Mouse (Mus musculus) forebrain, embryonic 16.5 days (tissue): ENCODE data around the gene Plscr1. TPM values are rescaled to one million over a fixed set of nuclear protein-coding genes. Genes with fewer than 3 reads are reported as not detected.

Source experiments
- ATAC-seq: fragments of 200-750 bp; cut with Nextera tagmentation; 2 replicates; pipeline ENCODE4 v1.8.0; 2017; ENCODE audit warnings: mild to moderate bottlenecking, moderate library complexity
- H3K27ac ChIP-seq: fragments of 300-500 bp; sonication (generic); 2 replicates; pipeline ENCODE4 v1.5.1; 2014; ENCODE audit warnings: low read length, control low read depth
- H3K27me3 ChIP-seq: fragments of 300-500 bp; sonication (generic); replicated peaks from 2 replicates; pipeline ENCODE4 v1.6.1; 2014; ENCODE audit warnings: low read length; ENCODE audit not compliant: control insufficient read depth, insufficient read depth
- H3K36me3 ChIP-seq: fragments of 300-500 bp; sonication (generic); 2 replicates; pipeline ENCODE4 v1.6.1; 2014; ENCODE audit not compliant: control insufficient read depth, insufficient read depth
- H3K4me1 ChIP-seq: fragments of 300-500 bp; sonication (generic); replicated peaks from 2 replicates; pipeline ENCODE4 v1.6.1; 2014; ENCODE audit warnings: low read length; ENCODE audit not compliant: control insufficient read depth, insufficient read depth
- H3K4me2 ChIP-seq: fragments of 300-500 bp; sonication (generic); 2 replicates; pipeline ENCODE4 v1.6.1; 2014; ENCODE audit warnings: mild to moderate bottlenecking, low read length, control low read depth
- H3K4me3 ChIP-seq: fragments of 300-500 bp; sonication (generic); replicated peaks from 2 replicates; pipeline ENCODE4 v1.5.1; 2014; ENCODE audit warnings: mild to moderate bottlenecking, low read length, control low read depth
- H3K9ac ChIP-seq: fragments of 300-500 bp; sonication (generic); replicated peaks from 2 replicates; pipeline ENCODE4 v1.6.1; 2014; ENCODE audit warnings: low read depth, low read length, control low read depth
- H3K9me3 ChIP-seq: fragments of 300-500 bp; sonication (generic); 2 replicates; pipeline ENCODE4 v1.6.1; 2016; ENCODE audit warnings: low read length; ENCODE audit not compliant: control insufficient read depth
- WGBS: fragments of 180-500 bp; shearing (Covaris S2); extraction: QIAGEN DNeasy Blood & Tissue Kit; methylation state at CpG from one replicate; pipeline ENCODE4 v1.1.7; 2014; 5-methylcytosine and 5-hydroxymethylcytosine counted together
- polyA plus RNA-seq: library from polyadenylated mRNA; unstranded; fragments of >200 nt; fragmentation: Nextera tagmentation; extraction: Ambion mirVana; gene quantifications from 2 replicates; pipeline ENCODE4 v1.2.1, GENCODE M21; 2015

The Plscr1 gene
- polyA plus RNA-seq, 1 experiment from 2014 or later: 5.9 TPM

GRCm38 (mm10) chr9:92249987-92250772 lies 630 bp downstream of the Plscr1 start:
- Histone ChIP-seq H3K9ac (peak overlapping the region; percentile 55), H3K27ac (peak overlapping the region; percentile 33; the same call in 1 of the 2 replicates), H3K27me3 (no peaks in the 10 kb centered on the region), H3K4me3 (peak overlapping the region; percentile 53), H3K36me3 (no peaks in the 10 kb centered on the region), H3K9me3 (no peaks in the 10 kb centered on the region), H3K4me1 (peaks cover 7% of the 10 kb centered on the region), H3K4me2 (peak overlapping the region; percentile 83)
- peak; percentile 93 for ATAC-seq
- under 1% methylated on average over 40 of the region's 40 CpGs for WGBS

DNA sequence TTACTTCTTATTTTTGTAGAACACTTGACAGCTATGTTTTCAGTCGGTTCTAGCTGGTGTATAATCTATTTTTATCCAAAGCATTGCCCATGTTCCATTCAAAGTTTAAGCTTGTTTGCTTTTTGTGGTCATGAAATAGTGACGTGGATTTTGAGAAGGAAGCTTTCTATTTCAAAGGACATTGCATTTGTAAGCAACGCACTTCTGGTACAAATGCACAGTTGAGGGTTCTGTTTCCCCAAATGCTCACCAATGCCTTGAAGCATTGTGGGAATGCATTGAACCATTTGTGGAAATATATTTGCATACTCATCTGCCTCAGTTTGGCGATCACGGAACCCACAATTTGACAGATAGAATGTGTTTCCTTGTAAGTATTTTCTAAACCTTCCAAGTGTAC lies 3.2 kb downstream of the Plscr1 start:
- no peaks in the 10 kb centered on the region for H3K36me3 ChIP-seq
- H3K9me3 ChIP-seq: no peaks in the 10 kb centered on the region
- peaks cover 7% of the 10 kb centered on the region for H3K4me1 ChIP-seq
- H3K4me3 ChIP-seq: no peak overlapping the region
- H3K9ac ChIP-seq: no peak overlapping the region
- H3K27ac ChIP-seq: no peak overlapping the region
- H3K4me2 ChIP-seq: no peak overlapping the region
- WGBS: 73% methylated on average over 5 of the region's 5 CpGs
- no peak for ATAC-seq
- no peaks in the 10 kb centered on the region for H3K27me3 ChIP-seq

GRCm38 (mm10) chr9:92253585-92254321 lies 4.2 kb downstream of the Plscr1 start:
- H3K36me3 ChIP-seq: no peaks in the 10 kb centered on the region
- H3K4me3 ChIP-seq: no peak overlapping the region
- H3K27ac ChIP-seq: no peak overlapping the region
- no peak overlapping the region for H3K9ac ChIP-seq
- H3K27me3 ChIP-seq: no peaks in the 10 kb centered on the region
- no peak overlapping the region for H3K4me2 ChIP-seq
- ATAC-seq: no peak
- WGBS: 96% methylated on average over 10 of the region's 10 CpGs
- H3K4me1 ChIP-seq: peaks cover 7% of the 10 kb centered on the region
- H3K9me3 ChIP-seq: no peaks in the 10 kb centered on the region

DNA sequence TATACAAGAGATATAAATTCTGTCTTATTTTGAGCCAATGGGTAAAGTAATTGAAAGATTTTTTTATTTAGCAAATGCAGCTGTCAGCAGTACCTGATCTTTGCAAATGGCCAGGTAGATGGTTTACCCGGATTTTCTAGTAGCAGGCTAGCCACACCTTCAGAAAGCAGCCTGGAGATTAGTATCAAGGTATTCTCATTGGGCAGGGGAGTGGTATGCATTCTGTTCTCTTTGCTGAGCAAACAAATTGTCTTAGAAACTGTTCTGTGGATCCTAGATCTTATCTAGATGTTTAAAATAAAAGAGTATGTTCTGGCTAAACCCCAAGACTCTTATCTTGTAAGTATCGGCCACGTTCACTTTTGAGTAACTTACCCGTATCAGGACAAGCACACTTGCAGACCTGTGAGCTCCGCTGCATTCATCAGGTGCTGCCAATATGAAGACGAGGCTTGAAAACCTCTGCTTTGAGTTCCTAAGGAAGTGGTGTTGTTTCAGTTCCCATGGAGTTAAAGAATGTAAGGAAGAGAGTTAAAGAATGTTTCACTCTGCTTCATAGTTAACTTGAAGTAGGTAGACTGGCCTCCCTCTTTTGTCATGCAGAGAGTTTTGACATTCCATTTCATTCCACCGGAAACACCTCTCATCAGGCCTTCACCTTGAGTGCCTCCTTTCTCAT lies 11.1 kb downstream of the Plscr1 start:
- Histone ChIP-seq H3K4me3 (no peak overlapping the region), H3K9ac (no peak overlapping the region), H3K27ac (no peak overlapping the region), H3K36me3 (no peaks in the 10 kb centered on the region), H3K4me2 (no peak overlapping the region), H3K4me1 (no peaks in the 10 kb centered on the region), H3K9me3 (no peaks in the 10 kb centered on the region), H3K27me3 (no peaks in the 10 kb centered on the region)
- WGBS: 85% methylated on average over 7 of the region's 7 CpGs
- ATAC-seq: no peak

DNA sequence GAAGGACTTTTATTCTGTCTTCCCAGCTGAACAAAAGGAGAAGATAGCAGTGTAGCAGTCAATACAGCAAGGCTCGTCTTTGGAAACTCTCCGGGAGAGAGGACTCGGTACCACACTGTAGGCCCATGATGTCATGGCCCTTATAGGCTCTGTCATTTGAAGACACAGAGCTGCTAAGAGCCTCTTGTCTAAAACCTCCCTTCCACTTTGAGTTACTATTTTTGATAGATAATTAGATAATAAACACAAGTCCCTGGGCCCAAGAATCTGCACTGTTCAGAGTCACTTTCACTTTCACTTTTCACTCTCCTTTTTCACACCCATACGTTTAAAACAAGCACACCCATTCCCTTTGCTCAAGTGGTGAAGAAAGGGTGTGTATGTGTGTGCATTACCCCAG lies 16.2 kb downstream of the Plscr1 start:
- H3K4me1 ChIP-seq: no peaks in the 10 kb centered on the region

DNA sequence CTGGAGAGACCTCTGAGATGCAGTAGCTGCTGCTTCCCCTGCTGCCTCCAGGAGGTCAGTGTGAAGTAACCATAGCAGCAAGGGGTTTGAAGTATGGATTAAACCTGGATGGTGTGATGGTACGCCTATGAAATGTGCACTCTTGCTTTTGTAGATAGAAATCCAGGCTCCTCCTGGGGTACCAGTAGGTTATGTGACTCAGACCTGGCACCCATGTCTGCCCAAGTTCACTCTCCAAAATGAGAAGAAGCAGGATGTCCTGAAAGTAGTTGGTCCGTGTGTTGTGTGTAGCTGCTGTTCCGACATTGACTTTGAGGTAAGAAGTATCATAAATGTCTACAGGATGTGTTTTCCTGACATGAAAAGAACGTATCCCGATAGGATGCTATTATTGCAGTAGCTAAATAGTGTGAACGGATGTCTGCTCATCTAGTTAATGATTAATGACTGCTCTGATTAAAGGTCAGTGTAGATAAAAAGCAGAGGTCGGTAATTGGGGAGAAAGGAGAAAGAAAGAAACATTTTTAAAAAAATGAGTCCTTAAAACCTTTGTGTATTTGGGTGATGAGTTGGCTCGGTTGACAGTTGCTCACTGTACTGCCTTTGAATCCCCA lies 17.1 kb downstream of the Plscr1 start:
- Histone ChIP-seq H3K4me3 (no peak overlapping the region), H3K27ac (no peak overlapping the region), H3K9ac (no peak overlapping the region), H3K36me3 (no peaks in the 10 kb centered on the region), H3K4me1 (no peaks in the 10 kb centered on the region), H3K27me3 (no peaks in the 10 kb centered on the region), H3K9me3 (no peaks in the 10 kb centered on the region), H3K4me2 (no peak overlapping the region)
- ATAC-seq: no peak
- WGBS: 87% methylated on average over 8 of the region's 8 CpGs

More for the DNA sequence above, 16.2 kb downstream of the Plscr1 start:
- H3K27ac ChIP-seq: no peak overlapping the region
- H3K9me3 ChIP-seq: no peaks in the 10 kb centered on the region
- ATAC-seq: no peak
- no peaks in the 10 kb centered on the region for H3K27me3 ChIP-seq
- H3K36me3 ChIP-seq: no peaks in the 10 kb centered on the region
- 89% methylated on average over 4 of the region's 4 CpGs for WGBS
- H3K4me3 ChIP-seq: no peak overlapping the region
- H3K4me2 ChIP-seq: no peak overlapping the region
- no peak overlapping the region for H3K9ac ChIP-seq

- no peak overlapping the region for H3K4me2 ChIP-seq
- no peaks in the 10 kb centered on the region for H3K36me3 ChIP-seq
- H3K9me3 ChIP-seq: no peaks in the 10 kb centered on the region
- no peaks in the 10 kb centered on the region for H3K4me1 ChIP-seq
- no peak overlapping the region for H3K27ac ChIP-seq
- H3K9ac ChIP-seq: no peak overlapping the region
- no peak for ATAC-seq
- WGBS: 97% methylated on average over 1 of the region's 1 CpGs
- no peaks in the 10 kb centered on the region for H3K27me3 ChIP-seq
- no peak overlapping the region for H3K4me3 ChIP-seq
Observed at GRCm38 (mm10) chr9:92267732-92268131, 18.2 kb downstream of the Plscr1 start.

DNA sequence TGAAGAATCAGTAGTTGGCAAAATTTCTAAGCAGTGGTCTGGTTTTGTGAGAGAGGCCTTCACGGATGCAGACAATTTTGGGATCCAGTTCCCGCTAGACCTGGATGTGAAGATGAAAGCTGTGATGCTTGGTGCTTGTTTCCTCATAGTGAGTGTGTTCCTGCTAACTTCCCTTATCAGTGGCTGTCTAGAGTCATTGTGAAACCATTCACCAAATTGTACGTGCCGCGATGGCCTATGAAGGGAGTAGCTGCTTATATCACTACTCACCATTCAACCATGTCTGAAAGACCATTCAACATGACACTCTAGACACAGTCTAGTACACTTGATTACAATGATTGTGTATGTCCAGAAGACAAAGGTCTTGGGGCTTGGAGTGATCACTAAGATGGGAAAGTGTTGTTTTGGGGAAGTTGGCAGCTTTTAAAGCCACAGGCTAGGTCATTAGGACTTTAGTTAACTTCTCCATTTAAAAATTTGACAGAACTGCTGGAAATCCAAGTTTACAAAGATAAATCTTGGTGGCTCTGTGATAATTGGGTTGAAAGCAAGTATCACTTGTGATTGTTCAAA lies 20.4 kb downstream of the Plscr1 start:
- H3K4me1 ChIP-seq: no peaks in the 10 kb centered on the region
- WGBS: 96% methylated on average over 5 of the region's 5 CpGs
- H3K4me3 ChIP-seq: no peak overlapping the region
- ATAC-seq: no peak
- no peak overlapping the region for H3K27ac ChIP-seq
- no peak overlapping the region for H3K9ac ChIP-seq
- no peaks in the 10 kb centered on the region for H3K27me3 ChIP-seq
- no peaks in the 10 kb centered on the region for H3K36me3 ChIP-seq
- H3K4me2 ChIP-seq: no peak overlapping the region
- H3K9me3 ChIP-seq: no peaks in the 10 kb centered on the region

- Histone ChIP-seq H3K27ac (no peak overlapping the region), H3K4me2 (no peak overlapping the region), H3K4me1 (no peaks in the 10 kb centered on the region), H3K4me3 (no peak overlapping the region), H3K9me3 (no peaks in the 10 kb centered on the region), H3K36me3 (no peaks in the 10 kb centered on the region), H3K9ac (no peak overlapping the region), H3K27me3 (no peaks in the 10 kb centered on the region)
- ATAC-seq: no peak
- 63% methylated on average over 4 of the region's 4 CpGs for WGBS
Observed at GRCm38 (mm10) chr9:92270927-92271326, 21.4 kb downstream of the Plscr1 start.
